Mouse (Mus musculus): ENCODE data around the gene Gm11937. TPM values are rescaled to one million over a fixed set of nuclear protein-coding genes. Genes with fewer than 3 reads are reported as not detected.
"Not testable (repeated sequence)": the region's sequence is repeated elsewhere in the genome, so short reads cannot be mapped to it uniquely, and the experiment has no call there.

Gene Gm11937
- not detected in 2 replicates for polyA plus RNA-seq (2014; fragmentation: Nextera tagmentation; extraction: Ambion mirVana)

DNA sequence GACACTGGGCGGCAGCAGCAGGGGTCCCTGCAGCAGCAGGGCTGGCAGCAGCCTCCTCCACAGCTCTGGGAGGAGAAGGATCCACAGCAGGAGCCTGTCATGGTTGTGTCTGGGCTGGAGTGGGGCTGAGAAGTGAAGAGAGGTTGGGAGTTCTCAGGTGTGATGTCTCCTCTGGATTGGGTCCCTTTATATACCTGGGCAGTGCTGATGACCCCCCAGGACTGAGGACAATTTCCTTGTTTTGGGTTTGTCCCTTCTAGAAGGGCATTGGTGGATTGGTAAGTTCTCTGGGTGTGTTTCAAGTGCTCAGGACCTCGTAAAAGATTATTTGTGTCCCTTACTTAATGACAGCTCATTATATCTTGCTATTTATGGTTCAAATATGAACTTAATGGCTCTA lies at the start of gene Gm11937:
TSS of gene Gm11937 (minus strand) at position 101 of the 400 bp plus-strand sequence.
- not testable (repeated sequence) for H3K9me3 ChIP-seq (replicated peaks; ENCODE audit: control insufficient read depth, low read length); H3K27ac ChIP-seq (ENCODE audit: low read depth, low read length); H3K4me1 ChIP-seq (ENCODE audit: control insufficient read depth, insufficient read depth, low read length); ATAC-seq; DNase-seq (ENCODE audit: low spot score); H3K27me3 ChIP-seq (replicated peaks; ENCODE audit: control insufficient read depth, insufficient read depth, low read length); H3K4me2 ChIP-seq (ENCODE audit: low read length); H3K4me3 ChIP-seq (ENCODE audit: low read depth, low read length); H3K9ac ChIP-seq (ENCODE audit: low read length); H3K36me3 ChIP-seq (ENCODE audit: control insufficient read depth, insufficient read depth, low read length)
- 71% methylated on average over 1 of the region's 2 CpGs for WGBS

DNA sequence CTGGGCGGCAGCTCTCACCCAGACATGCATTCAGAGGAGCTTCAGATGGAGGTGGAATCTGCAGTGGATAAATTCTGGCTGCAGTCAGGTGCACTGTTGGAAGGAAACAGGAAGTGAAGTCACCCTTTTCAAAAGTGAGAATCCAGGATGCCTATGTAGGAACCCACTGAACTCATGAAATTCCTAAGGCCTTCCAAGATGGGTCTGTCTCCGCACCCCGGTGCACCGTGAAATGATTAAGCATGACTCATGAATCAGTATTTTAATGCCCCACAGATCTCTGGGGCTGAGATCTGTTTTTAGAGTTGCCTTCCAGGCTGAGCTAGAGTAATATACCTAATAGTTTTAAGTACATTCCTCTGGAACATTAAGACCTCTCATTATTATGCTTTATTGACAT lies 49.3 kb upstream of the Gm11937 start:
- ATAC-seq (no peak), DNase-seq (ENCODE audit: low spot score) (no peak)
- no peaks in the 10 kb centered on the region for H3K36me3 ChIP-seq (ENCODE audit: control insufficient read depth, insufficient read depth, low read length)
- H3K4me3 ChIP-seq (ENCODE audit: low read depth, low read length): no peak overlapping the region
- H3K4me2 ChIP-seq (ENCODE audit: low read length): no peak overlapping the region
- WGBS: 88% methylated on average over 4 of the region's 4 CpGs
- H3K27me3 ChIP-seq (replicated peaks; ENCODE audit: control insufficient read depth, insufficient read depth, low read length): no peaks in the 10 kb centered on the region
- no peak overlapping the region for H3K27ac ChIP-seq (ENCODE audit: low read depth, low read length)
- H3K9me3 ChIP-seq (replicated peaks; ENCODE audit: control insufficient read depth, low read length): no peaks in the 10 kb centered on the region
- H3K4me1 ChIP-seq (ENCODE audit: control insufficient read depth, insufficient read depth, low read length): no peaks in the 10 kb centered on the region
- no peak overlapping the region for H3K9ac ChIP-seq (ENCODE audit: low read length)

DNA sequence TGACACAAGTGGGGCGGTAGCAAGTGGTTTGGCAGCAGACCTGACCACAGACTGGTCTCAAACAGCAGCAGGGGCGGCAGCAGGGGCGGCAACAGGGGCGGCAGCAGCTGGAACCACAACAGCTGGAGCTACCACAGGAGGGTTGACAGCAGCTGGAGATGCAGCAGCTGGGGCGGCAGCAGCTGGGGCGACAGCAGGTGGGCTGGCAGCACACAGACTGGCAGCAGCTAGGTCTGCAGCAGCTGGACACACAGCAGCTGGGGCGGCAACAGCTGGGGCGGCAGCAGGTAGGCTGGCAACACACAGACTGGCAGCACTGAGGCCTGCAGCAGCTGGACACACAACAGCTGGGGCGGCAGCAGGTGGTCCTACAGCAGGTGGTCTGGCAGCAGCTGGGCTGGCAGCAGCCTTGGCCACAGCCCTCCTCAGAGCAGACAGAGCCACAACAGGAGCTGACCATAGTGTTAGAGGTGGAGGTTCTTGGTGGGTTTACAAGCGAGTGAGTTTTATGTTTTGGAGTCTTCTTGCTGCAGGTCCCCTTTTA lies 48.5 kb upstream of the Gm11937 start, which contains the start of gene Gm11563:
TSS of gene Gm11563 (minus strand) at position 494 of the 544 bp plus-strand sequence.
- not testable (repeated sequence) for H3K27ac ChIP-seq (ENCODE audit: low read depth, low read length); H3K27me3 ChIP-seq (replicated peaks; ENCODE audit: control insufficient read depth, insufficient read depth, low read length); H3K9me3 ChIP-seq (replicated peaks; ENCODE audit: control insufficient read depth, low read length); DNase-seq (ENCODE audit: low spot score); ATAC-seq; H3K36me3 ChIP-seq (ENCODE audit: control insufficient read depth, insufficient read depth, low read length); H3K4me1 ChIP-seq (ENCODE audit: control insufficient read depth, insufficient read depth, low read length); H3K9ac ChIP-seq (ENCODE audit: low read length); H3K4me2 ChIP-seq (ENCODE audit: low read length); H3K4me3 ChIP-seq (ENCODE audit: low read depth, low read length)
- 56% methylated on average over 10 of the region's 10 CpGs for WGBS

DNA sequence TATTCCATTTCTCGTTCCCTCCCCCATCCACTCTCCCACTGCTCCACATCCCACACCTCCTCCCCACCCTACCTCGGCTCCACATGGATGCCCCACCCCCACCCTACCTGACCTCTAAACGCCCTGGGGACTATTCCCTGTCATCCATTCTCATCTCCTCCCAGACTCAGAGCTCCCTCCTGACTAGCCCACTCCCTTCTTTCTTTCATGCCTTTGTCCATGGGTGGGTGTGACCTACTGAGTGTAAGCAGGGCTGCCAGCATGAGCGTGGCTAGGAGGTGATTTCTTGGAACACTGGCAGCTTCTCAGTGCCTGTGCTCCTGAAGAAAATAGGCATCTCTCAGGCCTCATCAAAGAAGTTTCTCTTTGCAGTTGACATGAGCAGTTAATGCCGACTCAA lies 47.1 kb upstream of the Gm11937 start:
- Histone ChIP-seq H3K9me3 (replicated peaks; ENCODE audit: control insufficient read depth, low read length) (no peaks in the 10 kb centered on the region), H3K36me3 (ENCODE audit: control insufficient read depth, insufficient read depth, low read length) (no peaks in the 10 kb centered on the region), H3K4me1 (ENCODE audit: control insufficient read depth, insufficient read depth, low read length) (no peaks in the 10 kb centered on the region), H3K4me3 (ENCODE audit: low read depth, low read length) (no peak overlapping the region), H3K27ac (ENCODE audit: low read depth, low read length) (no peak overlapping the region), H3K27me3 (replicated peaks; ENCODE audit: control insufficient read depth, insufficient read depth, low read length) (no peaks in the 10 kb centered on the region), H3K4me2 (ENCODE audit: low read length) (no peak overlapping the region), H3K9ac (ENCODE audit: low read length) (no peak overlapping the region)
- ATAC-seq (no peak), DNase-seq (ENCODE audit: low spot score) (no peak)
- 43% methylated on average over 5 of the region's 5 CpGs for WGBS

DNA sequence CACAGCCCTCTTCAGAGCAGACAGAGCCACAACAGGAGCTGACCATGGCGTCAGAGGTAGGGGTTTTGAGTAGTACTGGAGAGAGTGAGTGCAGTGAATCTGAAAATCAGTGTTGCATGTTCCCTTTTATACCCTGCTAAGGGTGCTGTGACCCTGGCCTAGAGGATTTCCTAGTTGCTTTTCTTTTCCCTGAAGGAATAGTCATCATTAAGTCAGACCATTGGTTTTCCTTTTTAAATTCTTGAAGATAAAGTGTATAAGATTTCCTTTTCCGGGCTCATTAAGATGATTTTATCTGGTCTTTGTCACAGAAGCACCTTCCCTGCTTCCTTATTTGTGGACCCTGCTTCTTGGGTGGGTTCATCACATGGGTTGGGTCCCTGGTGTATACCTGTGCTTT lies 40.1 kb upstream of the Gm11937 start, which contains the start of gene Gm11555:
TSS of gene Gm11555 (minus strand) at position 101 of the 400 bp plus-strand sequence.
- Histone ChIP-seq H3K36me3 (ENCODE audit: control insufficient read depth, insufficient read depth, low read length) (no peaks in the 10 kb centered on the region), H3K4me2 (ENCODE audit: low read length) (no peak within 1 kb of the TSS), H3K4me1 (ENCODE audit: control insufficient read depth, insufficient read depth, low read length) (no peaks in the 10 kb centered on the region), H3K27ac (ENCODE audit: low read depth, low read length) (no peak within 1 kb of the TSS), H3K27me3 (replicated peaks; ENCODE audit: control insufficient read depth, insufficient read depth, low read length) (no peaks in the 10 kb centered on the region), H3K9ac (ENCODE audit: low read length) (no peak within 1 kb of the TSS), H3K4me3 (ENCODE audit: low read depth, low read length) (no peak within 1 kb of the TSS), H3K9me3 (replicated peaks; ENCODE audit: control insufficient read depth, low read length) (no peaks in the 10 kb centered on the region)
- 72% methylated on average over 2 of the region's 2 CpGs for WGBS
- no peak for DNase-seq (ENCODE audit: low spot score)
- no peak for ATAC-seq

DNA sequence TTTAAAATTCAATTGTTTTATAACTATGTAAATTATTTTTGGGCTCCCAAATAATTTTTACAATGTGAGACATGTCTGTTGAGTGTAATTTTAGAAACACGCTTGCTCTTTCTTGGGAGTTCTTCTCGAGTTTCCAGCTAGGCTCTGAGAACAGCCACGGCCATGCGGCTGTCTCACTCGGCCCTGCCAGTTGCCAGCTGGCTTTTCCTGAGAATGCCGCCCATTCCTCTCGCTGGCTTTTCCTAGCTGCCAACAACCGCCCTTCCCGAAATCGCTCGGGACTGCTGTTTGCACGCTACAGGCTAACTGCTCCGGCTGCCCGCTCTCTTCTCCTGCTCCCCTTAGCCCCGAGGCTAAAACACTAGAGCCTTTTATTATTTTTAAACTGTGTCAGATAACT lies 36.5 kb upstream of the Gm11937 start:
- whole genome bisulfite sequencing: 91% methylated on average over 15 of the region's 15 CpGs
- no peak for ATAC-seq

DNA sequence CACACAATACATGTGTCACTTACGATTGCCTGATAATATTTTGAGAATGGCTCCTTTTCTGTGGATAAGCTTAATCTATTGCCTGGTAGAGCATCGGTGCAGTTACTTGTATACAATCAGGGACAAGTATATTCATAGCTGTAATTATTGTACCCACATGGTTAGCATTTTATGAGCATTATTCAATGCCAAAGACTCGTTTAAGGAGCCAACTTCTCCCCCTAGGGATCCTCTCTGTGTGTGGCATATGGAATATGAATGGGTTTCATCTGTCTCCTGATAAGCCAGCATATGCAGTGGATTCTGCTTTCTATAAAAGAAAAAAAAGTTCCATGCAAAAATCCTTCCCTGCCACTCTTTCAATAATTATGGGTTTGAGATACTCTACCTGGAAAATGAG lies 34.4 kb upstream of the Gm11937 start:
- H3K27me3 ChIP-seq (replicated peaks; ENCODE audit: control insufficient read depth, insufficient read depth, low read length): no peaks in the 10 kb centered on the region
- DNase-seq (ENCODE audit: low spot score): peak; percentile 58
- H3K9me3 ChIP-seq (replicated peaks; ENCODE audit: control insufficient read depth, low read length): no peaks in the 10 kb centered on the region
- no peak overlapping the region for H3K4me2 ChIP-seq (ENCODE audit: low read length)
- no peak overlapping the region for H3K4me3 ChIP-seq (ENCODE audit: low read depth, low read length)
- 69% methylated on average over 3 of the region's 3 CpGs for WGBS
- no peak overlapping the region for H3K27ac ChIP-seq (ENCODE audit: low read depth, low read length)
- no peaks in the 10 kb centered on the region for H3K36me3 ChIP-seq (ENCODE audit: control insufficient read depth, insufficient read depth, low read length)
- ATAC-seq: no peak
- no peaks in the 10 kb centered on the region for H3K4me1 ChIP-seq (ENCODE audit: control insufficient read depth, insufficient read depth, low read length)
- H3K9ac ChIP-seq (ENCODE audit: low read length): no peak overlapping the region

More for the DNA sequence above, 36.5 kb upstream of the Gm11937 start:
- Histone ChIP-seq H3K9ac (ENCODE audit: low read length) (no peak overlapping the region), H3K4me3 (ENCODE audit: low read depth, low read length) (no peak overlapping the region), H3K36me3 (ENCODE audit: control insufficient read depth, insufficient read depth, low read length) (no peaks in the 10 kb centered on the region), H3K4me2 (ENCODE audit: low read length) (no peak overlapping the region), H3K9me3 (replicated peaks; ENCODE audit: control insufficient read depth, low read length) (no peaks in the 10 kb centered on the region), H3K4me1 (ENCODE audit: control insufficient read depth, insufficient read depth, low read length) (no peaks in the 10 kb centered on the region), H3K27ac (ENCODE audit: low read depth, low read length) (no peak overlapping the region), H3K27me3 (replicated peaks; ENCODE audit: control insufficient read depth, insufficient read depth, low read length) (no peaks in the 10 kb centered on the region)
- DNase-seq (ENCODE audit: low spot score): no peak

DNA sequence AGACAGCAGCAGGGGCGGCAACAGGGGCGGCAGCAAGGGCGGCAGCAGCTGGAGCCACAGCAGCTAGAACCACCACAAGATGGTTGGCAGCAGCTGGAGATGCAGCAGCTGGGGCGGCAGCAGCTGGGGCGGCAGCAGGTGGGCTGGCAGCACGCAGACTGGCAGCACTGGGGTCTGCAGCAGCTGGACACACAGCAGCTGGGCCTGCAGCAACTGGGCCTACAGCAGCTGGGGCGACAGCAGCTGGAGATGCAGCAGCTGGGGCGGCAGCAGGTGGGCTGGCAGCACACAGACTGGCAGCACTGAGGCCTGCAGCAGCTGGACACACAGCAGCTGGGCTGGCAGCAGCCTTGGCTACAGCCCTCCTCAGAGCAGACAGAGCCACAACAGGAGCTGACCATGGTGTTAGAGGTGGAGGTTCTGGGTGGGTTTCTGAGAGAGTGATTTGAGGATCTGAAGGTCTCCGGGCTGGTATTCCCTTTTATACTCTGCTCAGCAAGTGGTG lies 33.7 kb upstream of the Gm11937 start, which contains the start of gene Krtap4-7:
TSS of gene Krtap4-7 (minus strand) at position 455 of the 505 bp plus-strand sequence.
- not testable (repeated sequence) for H3K4me2 ChIP-seq (ENCODE audit: low read length); ATAC-seq; H3K27me3 ChIP-seq (replicated peaks; ENCODE audit: control insufficient read depth, insufficient read depth, low read length); H3K9me3 ChIP-seq (replicated peaks; ENCODE audit: control insufficient read depth, low read length); H3K9ac ChIP-seq (ENCODE audit: low read length); H3K36me3 ChIP-seq (ENCODE audit: control insufficient read depth, insufficient read depth, low read length); DNase-seq (ENCODE audit: low spot score); H3K27ac ChIP-seq (ENCODE audit: low read depth, low read length); H3K4me3 ChIP-seq (ENCODE audit: low read depth, low read length); H3K4me1 ChIP-seq (ENCODE audit: control insufficient read depth, insufficient read depth, low read length)
- 80% methylated on average over 9 of the region's 9 CpGs for WGBS

DNA sequence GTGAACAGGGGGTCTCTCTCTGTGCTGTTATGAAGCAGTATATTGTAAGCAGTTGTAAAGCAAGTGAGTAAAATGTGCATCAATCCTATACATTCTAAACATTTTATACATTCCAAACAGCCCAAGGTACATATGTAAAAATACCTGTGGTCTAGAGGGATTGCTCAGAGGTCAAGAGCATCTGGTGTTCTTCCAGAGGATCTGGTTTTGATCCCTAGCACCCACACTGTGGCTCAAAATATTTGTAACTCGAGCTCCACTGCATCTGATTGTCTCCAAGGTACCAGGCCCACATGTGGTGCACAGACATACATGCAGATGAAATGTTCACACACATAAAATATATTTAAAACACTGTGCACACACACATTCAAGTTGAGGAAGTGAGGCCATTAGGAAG lies 30.9 kb upstream of the Gm11937 start:
- H3K27me3 ChIP-seq (replicated peaks; ENCODE audit: control insufficient read depth, insufficient read depth, low read length): no peaks in the 10 kb centered on the region
- H3K4me2 ChIP-seq (ENCODE audit: low read length): no peak overlapping the region
- H3K9ac ChIP-seq (ENCODE audit: low read length): no peak overlapping the region
- no peaks in the 10 kb centered on the region for H3K4me1 ChIP-seq (ENCODE audit: control insufficient read depth, insufficient read depth, low read length)
- 53% methylated on average over 1 of the region's 1 CpGs for WGBS
- H3K9me3 ChIP-seq (replicated peaks; ENCODE audit: control insufficient read depth, low read length): no peaks in the 10 kb centered on the region
- ATAC-seq (no peak), DNase-seq (ENCODE audit: low spot score) (no peak)
- no peak overlapping the region for H3K4me3 ChIP-seq (ENCODE audit: low read depth, low read length)
- no peak overlapping the region for H3K27ac ChIP-seq (ENCODE audit: low read depth, low read length)
- H3K36me3 ChIP-seq (ENCODE audit: control insufficient read depth, insufficient read depth, low read length): no peaks in the 10 kb centered on the region
